Mouse (Mus musculus) kidney, embryonic 16.5 days (tissue): ENCODE measurements around the gene Scn5a. TPM values are rescaled to one million over a fixed set of nuclear protein-coding genes. Genes with fewer than 3 reads are reported as not detected.

Experiments used
- ATAC-seq: fragments of 200-750 bp; cut with Nextera tagmentation; 2 replicates; pipeline ENCODE4 v1.8.0; 2017; ENCODE audit warnings: moderate TSS enrichment; ENCODE audit not compliant: low FRiP score, low TSS enrichment
- H3K27ac ChIP-seq: fragments of 300-500 bp; sonication (generic); 2 replicates; pipeline ENCODE4 v1.5.1; 2014; ENCODE audit warnings: low read length
- H3K27me3 ChIP-seq: fragments of 300-500 bp; sonication (generic); 2 replicates; pipeline ENCODE4 v1.6.1; 2014; ENCODE audit warnings: low read length, control low read depth, mixed read lengths; ENCODE audit not compliant: insufficient read depth
- H3K36me3 ChIP-seq: fragments of 300-500 bp; sonication (generic); 2 replicates; pipeline ENCODE4 v1.6.1; 2014; ENCODE audit warnings: low read length, control low read depth, mixed read lengths; ENCODE audit not compliant: insufficient read depth
- H3K4me1 ChIP-seq: fragments of 300-500 bp; sonication (generic); 2 replicates; pipeline ENCODE4 v1.6.1; 2014; ENCODE audit warnings: low read length, control low read depth, mixed read lengths; ENCODE audit not compliant: insufficient read depth
- H3K4me2 ChIP-seq: fragments of 300-500 bp; sonication (generic); replicated peaks from 2 replicates; pipeline ENCODE4 v1.6.1; 2014; ENCODE audit warnings: low read depth, low read length
- H3K4me3 ChIP-seq: fragments of 300-500 bp; sonication (generic); 2 replicates; pipeline ENCODE4 v1.5.1; 2014; ENCODE audit warnings: mild to moderate bottlenecking, low read length
- H3K9ac ChIP-seq: fragments of 300-500 bp; sonication (generic); replicated peaks from 2 replicates; pipeline ENCODE4 v1.6.1; 2014; ENCODE audit warnings: low read length
- H3K9me3 ChIP-seq: fragments of 300-500 bp; sonication (generic); 2 replicates; pipeline ENCODE4 v1.6.1; 2016; ENCODE audit warnings: low read length, control low read depth
- WGBS: fragments of 180-500 bp; shearing (Covaris S2); extraction: QIAGEN DNeasy Blood & Tissue Kit; methylation state at CpG from one replicate; pipeline ENCODE4 v1.1.7; 2014; 5-methylcytosine and 5-hydroxymethylcytosine counted together
- polyA plus RNA-seq: library from polyadenylated mRNA; unstranded; fragments of >200 nt; fragmentation: Nextera tagmentation; extraction: Ambion mirVana; gene quantifications from 2 replicates; pipeline ENCODE4 v1.2.1, GENCODE M21; 2015

Gene Scn5a
- polyA plus RNA-seq, 1 experiment from 2014 or later, result 0.25 TPM

- 79% methylated on average over 15 of the region's 15 CpGs for WGBS
- Histone ChIP-seq H3K9me3 (no peaks in the 10 kb centered on the region), H3K9ac (no peak overlapping the region), H3K4me2 (no peak overlapping the region), H3K4me3 (no peak overlapping the region), H3K4me1 (peaks cover 8% of the 10 kb centered on the region), H3K27me3 (no peaks in the 10 kb centered on the region), H3K36me3 (no peaks in the 10 kb centered on the region), H3K27ac (no peak overlapping the region)
- no peak; the same call in 1 of the 2 replicates for ATAC-seq
These were observed 81.1 kb downstream of the Scn5a start for GRCm38 (mm10) chr9:119497546-119498246.

- Histone ChIP-seq H3K4me3 (no peak overlapping the region), H3K4me1 (peaks cover 8% of the 10 kb centered on the region), H3K36me3 (no peaks in the 10 kb centered on the region), H3K4me2 (no peak overlapping the region), H3K27me3 (no peaks in the 10 kb centered on the region), H3K27ac (no peak overlapping the region; the same call in 1 of the 2 replicates), H3K9me3 (no peaks in the 10 kb centered on the region), H3K9ac (no peak overlapping the region)
- WGBS, result 40% methylated on average over 5 of the region's 5 CpGs
- ATAC-seq, result peak; percentile 28; the same call in 1 of the 2 replicates
These were observed 81.9 kb downstream of the Scn5a start for GRCm38 (mm10) chr9:119496960-119497359.

GRCm38 (mm10) chr9:119496354-119496753 lies 82.5 kb downstream of the Scn5a start:
- H3K4me2 ChIP-seq, result no peak overlapping the region
- peak overlapping the region; percentile 17; the same call in 1 of the 2 replicates for H3K27ac ChIP-seq
- H3K4me3 ChIP-seq, result no peak overlapping the region
- H3K9me3 ChIP-seq, result no peaks in the 10 kb centered on the region
- H3K4me1 ChIP-seq, result peaks cover 8% of the 10 kb centered on the region
- H3K36me3 ChIP-seq, result no peaks in the 10 kb centered on the region
- H3K27me3 ChIP-seq, result no peaks in the 10 kb centered on the region
- WGBS, result 84% methylated on average over 9 of the region's 9 CpGs
- no peak overlapping the region for H3K9ac ChIP-seq
- no peak for ATAC-seq

- no peak overlapping the region for H3K27ac ChIP-seq
- WGBS, result 84% methylated on average over 13 of the region's 13 CpGs
- H3K4me1 ChIP-seq, result no peaks in the 10 kb centered on the region; the same call in 1 of the 2 replicates
- H3K4me2 ChIP-seq, result no peak overlapping the region
- H3K36me3 ChIP-seq, result no peaks in the 10 kb centered on the region
- no peaks in the 10 kb centered on the region for H3K9me3 ChIP-seq
- H3K4me3 ChIP-seq, result no peak overlapping the region
- ATAC-seq, result no peak
- no peak overlapping the region for H3K9ac ChIP-seq
- no peaks in the 10 kb centered on the region for H3K27me3 ChIP-seq
These were observed 93.9 kb downstream of the Scn5a start for GRCm38 (mm10) chr9:119484868-119485267.

- Histone ChIP-seq H3K9me3 (no peaks in the 10 kb centered on the region), H3K9ac (no peak overlapping the region), H3K27ac (no peak overlapping the region), H3K4me3 (no peak overlapping the region), H3K4me2 (no peak overlapping the region), H3K27me3 (no peaks in the 10 kb centered on the region), H3K36me3 (no peaks in the 10 kb centered on the region), H3K4me1 (peaks cover 3% of the 10 kb centered on the region; the same call in 1 of the 2 replicates)
- WGBS, result 36% methylated on average over 9 of the region's 9 CpGs
- 0 out of 2 replicates have a peak, but pooled peaks have one; percentile 28 for ATAC-seq
These were observed 94.4 kb downstream of the Scn5a start for GRCm38 (mm10) chr9:119484420-119484819.

- 32% methylated on average over 23 of the region's 23 CpGs for WGBS
- H3K27me3 ChIP-seq, result no peaks in the 10 kb centered on the region
- H3K9ac ChIP-seq, result no peak overlapping the region
- no peaks in the 10 kb centered on the region for H3K36me3 ChIP-seq
- H3K27ac ChIP-seq, result no peak overlapping the region
- no peaks in the 10 kb centered on the region for H3K9me3 ChIP-seq
- H3K4me3 ChIP-seq, result no peak overlapping the region
- peak; percentile 55; the same call in 1 of the 2 replicates for ATAC-seq
- peaks cover 5% of the 10 kb centered on the region; the same call in 1 of the 2 replicates for H3K4me1 ChIP-seq
- H3K4me2 ChIP-seq, result no peak overlapping the region
These were observed 95.1 kb downstream of the Scn5a start for GRCm38 (mm10) chr9:119483554-119484353.

GRCm38 (mm10) chr9:119481612-119482011 lies 97.2 kb downstream of the Scn5a start:
- H3K9me3 ChIP-seq, result no peaks in the 10 kb centered on the region
- no peak overlapping the region for H3K4me2 ChIP-seq
- ATAC-seq, result no peak
- no peaks in the 10 kb centered on the region for H3K27me3 ChIP-seq
- no peak overlapping the region for H3K27ac ChIP-seq
- H3K9ac ChIP-seq, result no peak overlapping the region
- H3K4me1 ChIP-seq, result peaks cover 14% of the 10 kb centered on the region
- no peak overlapping the region for H3K4me3 ChIP-seq
- no peaks in the 10 kb centered on the region for H3K36me3 ChIP-seq
- WGBS, result 71% methylated on average over 4 of the region's 4 CpGs

GRCm38 (mm10) chr9:119479297-119479696 lies 99.5 kb downstream of the Scn5a start:
- Histone ChIP-seq H3K36me3 (no peaks in the 10 kb centered on the region), H3K4me3 (no peak overlapping the region), H3K9ac (no peak overlapping the region), H3K4me1 (peaks cover 14% of the 10 kb centered on the region), H3K27ac (no peak overlapping the region), H3K9me3 (no peaks in the 10 kb centered on the region), H3K27me3 (no peaks in the 10 kb centered on the region), H3K4me2 (no peak overlapping the region)
- 30% methylated on average over 8 of the region's 8 CpGs for WGBS
- no peak for ATAC-seq

GRCm38 (mm10) chr9:119478345-119478744 lies 100.5 kb downstream of the Scn5a start:
- Histone ChIP-seq H3K9me3 (no peaks in the 10 kb centered on the region), H3K27me3 (no peaks in the 10 kb centered on the region), H3K9ac (no peak overlapping the region), H3K36me3 (no peaks in the 10 kb centered on the region), H3K4me1 (peaks cover 14% of the 10 kb centered on the region), H3K27ac (no peak overlapping the region), H3K4me2 (no peak overlapping the region), H3K4me3 (no peak overlapping the region)
- 74% methylated on average over 11 of the region's 11 CpGs for WGBS
- ATAC-seq, result no peak

- Histone ChIP-seq H3K4me2 (0 out of 2 replicates have a peak overlapping the region, but pooled peaks have one; percentile 10), H3K4me1 (peaks cover 18% of the 10 kb centered on the region), H3K9ac (no peak overlapping the region), H3K36me3 (no peaks in the 10 kb centered on the region), H3K9me3 (no peaks in the 10 kb centered on the region), H3K27ac (no peak overlapping the region), H3K4me3 (no peak overlapping the region), H3K27me3 (no peaks in the 10 kb centered on the region)
- ATAC-seq, result peak; percentile 69
- 6% methylated on average over 6 of the region's 6 CpGs for WGBS
These were observed 101.1 kb downstream of the Scn5a start for GRCm38 (mm10) chr9:119477754-119478153.
